Mouse (Mus musculus) embryonic fibroblast, embryonic 13.5 days (primary cell): ENCODE measurements around the gene Abcb8.

ENCODE experiments used
- CTCF ChIP-seq: IDR thresholded peaks from 2 replicates; pipeline ENCODE4 v1.5.1; 2011; ENCODE audit warnings: mild to moderate bottlenecking, control low read depth, low read length, moderate library complexity, borderline replicate concordance; ENCODE audit not compliant: insufficient read depth
- POLR2A ChIP-seq: IDR thresholded peaks from 2 replicates; pipeline ENCODE4 v1.6.1; 2011; ENCODE audit warnings: low read depth, mild to moderate bottlenecking, control low read depth, low read length, moderate library complexity

GRCm38 (mm10) chr5:24399686-24400085, 6.2 kb downstream of the Abcb8 start:
- TF ChIP-seq POLR2A (no peak), CTCF (no peak)
